Mouse (Mus musculus): ENCODE results near the gene Spock2.

DNA sequence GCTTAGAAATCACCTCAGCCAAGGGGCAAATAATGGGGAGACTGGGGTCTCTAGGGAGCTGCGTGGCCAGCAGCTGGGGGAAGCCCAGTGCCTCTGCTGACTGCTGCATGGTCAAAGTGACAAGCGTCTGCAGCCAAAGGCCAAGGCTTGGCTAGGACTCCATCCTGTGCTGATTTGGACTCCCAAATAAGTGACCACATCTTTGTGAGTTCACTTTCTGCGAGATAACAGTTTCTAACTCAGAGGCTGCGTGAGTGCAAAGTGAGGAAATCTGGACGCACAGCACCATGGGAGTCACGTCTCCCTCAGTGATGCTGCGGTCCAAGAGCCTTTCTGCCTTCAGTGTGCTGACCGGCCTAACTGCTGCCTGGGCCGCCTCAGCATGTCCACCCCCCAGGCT is 22.3 kb downstream of the Spock2 start:
- no peak for TF ChIP-seq POLR2A (IDR thresholded peaks at IDR 0.05; ENCODE audit: control insufficient read depth, extremely low read depth, insufficient read depth, low read length, poor library complexity)
- TF ChIP-seq CTCF (IDR thresholded peaks at IDR 0.05; ENCODE audit: borderline replicate concordance, control insufficient read depth, extremely low read depth, insufficient read depth, low read length, poor library complexity): no peak
